Mouse (Mus musculus) layer of hippocampus, postnatal 25 days (tissue): ENCODE results near the gene Apex1. TPM values are rescaled to one million over a fixed set of nuclear protein-coding genes. Genes with fewer than 3 reads are reported as not detected.
"Not testable (repeated sequence)": the region's sequence is repeated elsewhere in the genome, so short reads cannot be mapped to it uniquely, and the experiment has no call there.

ENCODE experiments used
- DNase-seq, 2 experiments: peaks; one replicate each; pipeline ENCODE4 v3.0.0; 2022; ENCODE audit warnings: mixed read lengths in 2 of 2, low spot score in 1 of 2; ENCODE audit errors: extremely low spot score in 1 of 2
- total RNA-seq, 2 experiments: library from RNA; stranded (reverse); gene quantifications; 2 replicates each; pipeline ENCODE4 v1.2.3; 2021

Gene Apex1
- total RNA-seq, 2 experiments from 2014 or later = 67.4 to 75.4 TPM

GRCm38 (mm10) chr14:50968216-50968980, 43.6 kb downstream of the Apex1 start:
- DNase-seq = no peak

- DNase-seq = no peak
These were observed 44.3 kb downstream of the Apex1 start for GRCm38 (mm10) chr14:50969041-50969440.

GRCm38 (mm10) chr14:50969558-50970544, 45.1 kb downstream of the Apex1 start:
- DNase-seq = no peak

GRCm38 (mm10) chr14:50970822-50971221, 46.1 kb downstream of the Apex1 start:
- no peak for DNase-seq

GRCm38 (mm10) chr14:50973054-50973453, 48.3 kb downstream of the Apex1 start:
- DNase-seq = not testable (repeated sequence)

- no peak for DNase-seq
These were observed 48.9 kb downstream of the Apex1 start for GRCm38 (mm10) chr14:50973700-50974099.

- DNase-seq = no peak
These were observed 50.2 kb downstream of the Apex1 start for GRCm38 (mm10) chr14:50975001-50975400.

- DNase-seq = no peak
These were observed 51.9 kb downstream of the Apex1 start for GRCm38 (mm10) chr14:50976674-50977073.

Other genes starting within 250 kb of the Apex1 start
- gene Olfr747, start 231.8 kb upstream of the Apex1 start, total RNA-seq = not detected
- not detected for gene Olfr748, start 217.6 kb upstream of the Apex1 start, total RNA-seq
- gene Olfr749, start 179.9 kb upstream of the Apex1 start, total RNA-seq = not detected
- gene Ttc5, start 139.4 kb upstream of the Apex1 start, total RNA-seq = 10 to 100 TPM; 62.2 to 71.8 TPM
- gene Ccnb1ip1, start 117.2 kb upstream of the Apex1 start, total RNA-seq = under 1 TPM in 1 of 2 experiments, not detected in 1; 0.69 TPM
- 10 to 100 TPM; 26.3 to 29.0 TPM for gene Parp2, start 117.1 kb upstream of the Apex1 start, total RNA-seq
- 1 to 10 TPM; 2.1 to 3.1 TPM for gene Tep1, start 54.4 kb upstream of the Apex1 start, total RNA-seq
- 1 to 10 TPM; 3.2 to 3.3 TPM for gene Klhl33, start 27.5 kb upstream of the Apex1 start, total RNA-seq
- gene Osgep, start 75 bp upstream of the Apex1 start, total RNA-seq = 10 to 100 TPM; 34.6 to 37.0 TPM
- gene Pip4p1, start 5.9 kb downstream of the Apex1 start, total RNA-seq = 10 to 100 TPM; 85.3 to 88.8 TPM
- gene Pnp, start 6.1 kb downstream of the Apex1 start, total RNA-seq = 10 to 100 TPM; 13.0 to 17.4 TPM
- gene Gm49342, start 19.5 kb downstream of the Apex1 start, total RNA-seq = 10 to 100 TPM in 1 of 2 experiments, 1 to 10 TPM in 1; 8.9 to 14.9 TPM
- gene Pnp2, start 31.0 kb downstream of the Apex1 start, total RNA-seq = 1 to 10 TPM in 1 of 2 experiments, under 1 TPM in 1; 0.62 to 1.1 TPM
- not detected for gene Rnase10, start 82.8 kb downstream of the Apex1 start, total RNA-seq
- gene Rnase9, start 116.9 kb downstream of the Apex1 start, total RNA-seq = not detected
- gene Rnase11, start 125.2 kb downstream of the Apex1 start, total RNA-seq = not detected
- not detected for gene Rnase12, start 132.7 kb downstream of the Apex1 start, total RNA-seq
- gene Olfr750, start 149.5 kb downstream of the Apex1 start, total RNA-seq = not detected
- gene Rnase4, start 166.1 kb downstream of the Apex1 start, total RNA-seq = 10 to 100 TPM; 17.0 to 19.4 TPM
- 1 to 10 TPM; 3.4 to 4.7 TPM for gene Ang, start 166.2 kb downstream of the Apex1 start, total RNA-seq
- not detected for gene Eddm3b, start 189.5 kb downstream of the Apex1 start, total RNA-seq
- under 1 TPM in 1 of 2 experiments, not detected in 1; 0.25 TPM for gene Rnase6, start 198.9 kb downstream of the Apex1 start, total RNA-seq
- gene Rnase1, start 221.8 kb downstream of the Apex1 start, total RNA-seq = 1 to 10 TPM; 2.4 to 3.4 TPM
- gene Rnase2b, start 237.3 kb downstream of the Apex1 start, total RNA-seq = under 1 TPM in 1 of 2 experiments, not detected in 1; 0.37 TPM